Mouse (Mus musculus): Measurements from ENCODE around the gene Helt. TPM values are rescaled to one million over a fixed set of nuclear protein-coding genes. Genes with fewer than 3 reads are reported as not detected.
A peak's percentile ranks its signal among the peaks of the same experiment; 100 is the strongest.
"Not testable (repeated sequence)": the region's sequence is repeated elsewhere in the genome, so short reads cannot be mapped to it uniquely, and the experiment has no call there.

Gene Helt
- total RNA-seq, 1 experiment from 2014 or later = not detected

DNA sequence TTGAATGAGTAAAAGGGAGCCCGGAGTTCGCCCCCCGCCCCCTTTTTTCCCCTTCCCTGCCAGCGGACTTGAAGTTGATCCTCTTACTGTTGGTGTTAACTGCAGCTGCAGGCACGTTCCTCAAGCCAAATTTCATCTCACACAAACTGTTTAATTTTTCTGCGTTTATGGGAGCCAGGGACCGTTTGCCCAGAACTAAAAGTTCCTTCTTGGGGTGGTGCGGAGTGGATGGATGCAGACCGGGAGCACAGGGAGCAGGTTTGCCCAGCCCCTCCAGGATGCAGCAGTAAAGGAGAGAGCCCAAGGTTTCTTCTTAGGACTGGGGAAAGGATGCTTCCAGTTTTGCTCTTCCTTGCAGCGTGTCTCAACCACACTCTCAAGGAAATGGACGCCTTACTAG, 2.1 kb upstream of the Helt start:
- DNase-seq = no peak

DNA sequence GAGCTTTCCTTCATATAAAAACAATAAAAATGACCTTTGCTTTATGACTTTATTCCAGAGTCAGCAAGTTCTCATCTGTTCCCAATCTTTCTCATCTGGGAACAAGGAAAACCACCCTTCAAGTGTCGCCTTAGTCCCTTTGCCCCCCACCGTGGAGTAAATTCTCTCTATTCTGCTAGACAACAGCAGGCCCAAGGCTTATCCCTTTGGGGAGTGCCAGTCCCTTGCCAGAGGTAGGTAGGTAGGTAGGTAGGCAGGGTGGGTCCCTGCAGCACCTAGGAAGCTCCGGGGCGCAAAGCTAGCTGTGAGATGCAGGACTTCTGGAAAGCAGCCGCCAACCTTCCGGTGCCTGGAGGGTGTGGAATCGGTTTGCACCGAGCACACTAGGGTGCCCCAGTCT, 1.5 kb upstream of the Helt start:
- DNase-seq = no peak

DNA sequence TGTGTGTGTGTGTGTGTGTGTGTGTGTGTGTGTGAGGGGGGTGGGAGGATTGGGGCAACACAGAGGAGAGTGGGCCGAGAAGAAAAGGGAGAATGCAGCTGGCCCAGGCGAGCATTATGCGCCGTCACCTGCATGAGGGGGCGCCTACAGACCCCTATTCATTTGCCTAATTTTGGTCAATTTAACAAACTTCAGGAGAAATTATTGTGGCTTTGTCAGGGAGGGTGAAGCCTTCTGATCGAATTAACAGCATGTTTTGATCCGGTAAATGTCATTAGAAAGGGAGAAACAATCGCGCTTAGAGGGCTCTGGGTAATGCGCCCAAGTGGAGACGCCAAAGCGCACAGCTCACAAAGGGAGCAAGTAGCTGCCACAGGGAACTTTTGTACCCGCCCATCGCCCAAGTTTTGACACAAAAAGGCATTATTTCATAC, 647 bp upstream of the Helt start:
- DNase-seq = peak; percentile 20

DNA sequence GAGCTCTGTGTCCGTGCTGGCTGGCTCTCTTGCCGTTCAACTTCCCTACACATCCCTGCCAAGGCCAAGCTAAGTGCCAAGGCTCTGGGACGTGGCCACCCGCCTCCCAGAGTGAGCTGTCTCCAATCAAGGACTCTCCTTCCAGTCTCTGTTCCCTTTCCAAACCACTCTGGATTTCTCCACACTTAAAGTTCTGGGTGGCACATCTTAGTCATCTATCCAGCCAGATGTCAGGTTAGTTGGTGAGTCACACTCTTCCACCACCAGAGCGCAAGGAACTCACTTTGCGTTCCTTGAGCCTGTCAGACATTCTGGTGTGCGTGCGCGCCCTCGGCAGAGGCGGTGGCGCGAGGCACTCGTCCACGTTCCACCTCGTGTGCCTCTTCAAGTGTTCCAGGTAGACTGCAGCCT, 725 bp downstream of the Helt start:
- peak; percentile 69 for DNase-seq

DNA sequence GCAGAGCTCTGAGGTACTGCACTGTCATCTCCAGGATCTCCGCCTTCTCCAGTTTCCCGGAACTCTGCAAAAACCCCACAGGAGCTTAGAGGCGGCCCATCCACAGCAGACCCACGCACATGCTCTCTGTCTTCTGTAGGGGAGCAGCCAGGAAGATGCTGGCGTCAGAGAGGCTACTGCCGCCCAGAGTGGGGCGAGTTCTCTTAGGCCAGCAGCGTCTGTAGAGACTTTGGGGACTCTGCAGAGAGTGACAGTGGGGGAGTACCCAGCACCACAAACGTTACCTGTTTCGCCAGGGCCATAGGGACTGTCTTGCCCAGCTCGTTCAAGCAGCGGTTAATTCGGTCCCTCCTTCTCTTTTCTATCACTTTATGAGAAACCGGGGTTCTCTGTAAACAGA, 1.3 kb downstream of the Helt start:
- no peak for DNase-seq

DNA sequence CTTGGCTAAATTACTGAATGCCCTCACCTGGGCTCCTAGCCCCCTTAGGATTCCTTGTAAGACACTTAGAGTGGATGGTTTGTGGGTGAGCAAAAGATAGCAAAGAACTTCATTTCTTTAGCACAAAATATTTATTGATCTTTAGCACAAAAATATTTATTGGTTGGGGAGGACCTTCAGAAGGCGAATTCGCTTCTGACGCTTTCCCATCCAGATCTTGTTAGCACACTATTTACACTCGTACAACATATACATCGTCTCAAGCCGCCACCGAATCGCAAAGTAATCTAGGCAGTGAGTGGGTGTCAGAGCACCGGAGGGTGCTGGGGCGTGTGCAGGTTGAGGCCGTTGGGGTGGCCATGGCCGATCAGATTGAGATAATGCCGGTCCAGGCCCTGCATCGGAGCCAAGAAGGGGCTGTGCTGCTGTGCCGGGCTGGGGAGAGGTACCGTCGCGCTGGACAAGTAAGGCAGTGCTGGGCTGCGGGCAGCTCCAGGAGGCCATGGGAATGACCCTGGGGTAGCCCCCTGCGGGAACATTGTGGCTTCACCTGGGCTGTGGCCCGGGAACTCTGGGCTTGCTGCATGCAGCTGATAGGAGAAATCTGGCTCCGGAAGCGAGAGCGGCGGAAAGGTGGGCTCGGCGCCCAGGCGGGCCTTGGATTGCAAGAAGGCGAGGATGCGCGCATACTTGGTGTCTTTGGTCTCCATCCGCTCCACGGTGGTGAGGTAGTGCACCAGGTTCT, 2.4 kb downstream of the Helt start:
- DNase-seq = no peak

DNA sequence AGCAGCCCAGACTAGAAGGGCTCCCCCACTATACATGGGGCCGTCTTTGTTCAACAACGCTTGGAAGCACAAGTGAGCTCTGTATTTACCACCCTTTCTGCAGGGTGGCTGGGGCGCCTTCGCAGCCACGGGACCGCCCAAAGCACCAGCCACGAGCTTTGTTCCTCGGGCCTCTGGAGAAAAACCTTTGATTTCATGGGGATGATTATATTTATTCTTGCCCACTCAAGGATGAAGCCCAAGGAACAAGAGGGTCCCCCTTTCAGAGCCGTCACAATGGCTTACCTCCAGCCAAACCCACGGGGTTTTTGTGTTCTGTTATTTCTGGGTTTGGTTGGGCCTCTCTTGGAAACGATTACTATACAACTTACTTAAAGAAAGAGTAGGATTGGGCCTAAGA, 5.2 kb downstream of the Helt start:
- DNase-seq = no peak

DNA sequence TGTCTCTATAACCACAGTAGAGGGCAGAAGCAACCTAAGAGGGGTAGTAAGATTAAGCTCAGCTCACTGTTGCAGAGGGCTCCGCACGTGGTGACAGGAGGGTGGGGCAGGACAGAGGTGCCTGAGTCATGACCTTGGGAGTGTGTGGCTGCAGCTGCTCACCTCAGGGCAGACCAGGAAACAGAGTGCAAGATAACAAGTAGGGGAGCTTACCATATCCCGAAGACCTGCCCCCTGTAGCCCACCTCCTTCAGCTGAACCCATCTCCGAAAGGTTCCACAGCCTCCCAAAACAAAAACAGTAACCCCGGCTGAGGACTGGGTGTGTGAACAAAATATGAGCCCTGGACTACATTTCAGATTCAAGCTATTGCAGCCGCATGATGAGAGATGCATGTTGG, 6.5 kb downstream of the Helt start:
- DNase-seq = no peak

DNA sequence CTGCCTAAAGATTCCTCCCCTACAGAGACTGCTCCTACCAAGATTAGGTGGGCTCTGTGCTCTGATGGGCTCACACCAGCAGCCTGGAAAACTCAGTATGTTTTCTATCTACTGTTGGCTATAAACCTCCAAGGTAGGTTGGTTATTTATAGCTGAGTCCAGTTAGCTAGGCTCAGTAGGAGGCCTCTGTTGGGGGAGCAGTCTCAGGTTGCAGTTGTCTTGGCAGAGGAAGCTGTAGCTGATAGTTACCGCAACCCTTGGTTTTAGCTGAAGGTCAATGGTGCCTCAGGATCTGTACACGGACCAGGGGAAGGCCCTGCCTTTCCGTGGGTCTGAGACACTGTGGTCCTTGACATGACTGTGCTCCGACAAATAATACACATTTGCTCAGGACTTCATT, 8.5 kb downstream of the Helt start:
- no peak for DNase-seq

DNA sequence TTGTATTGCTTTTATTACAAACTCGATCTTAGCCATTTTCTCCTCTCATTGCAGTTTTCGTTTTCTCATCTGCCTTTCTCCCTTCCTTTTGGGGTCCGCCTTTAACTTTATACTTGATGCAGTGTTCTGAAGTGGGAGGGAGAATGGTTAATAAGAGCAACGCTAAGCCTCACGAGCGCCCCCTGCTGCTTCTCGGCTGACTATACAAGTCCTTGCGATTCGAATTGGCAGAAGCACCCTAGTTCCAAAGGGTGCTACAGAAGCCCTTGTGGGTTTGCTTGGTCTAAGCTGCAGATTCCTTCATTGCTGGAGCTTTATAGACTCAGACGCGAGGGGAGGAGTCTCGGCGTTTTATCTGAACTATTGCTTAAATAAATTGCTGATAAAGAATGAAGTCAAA, 12.9 kb downstream of the Helt start:
- peak; percentile 83 for DNase-seq

DNA sequence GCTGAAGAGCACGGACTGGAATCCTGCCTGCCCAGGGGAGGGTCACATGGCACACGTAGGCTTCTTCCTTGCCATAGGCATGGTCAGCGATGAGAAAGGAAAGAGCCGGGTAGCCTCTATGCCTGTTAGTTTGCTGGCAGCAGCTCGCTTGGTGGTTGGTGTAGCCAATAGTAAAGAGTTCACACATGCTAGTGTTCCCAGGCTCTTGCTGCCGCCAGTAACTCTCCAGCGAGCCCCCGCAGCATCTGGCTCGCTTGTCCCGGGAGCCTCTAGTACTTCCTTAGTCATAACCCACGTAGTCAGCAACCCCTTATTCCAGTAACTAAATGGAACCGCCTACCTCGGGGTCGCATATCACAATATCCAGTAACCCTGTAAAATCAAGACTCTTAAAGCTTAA, 17.5 kb downstream of the Helt start:
- no peak for DNase-seq

DNA sequence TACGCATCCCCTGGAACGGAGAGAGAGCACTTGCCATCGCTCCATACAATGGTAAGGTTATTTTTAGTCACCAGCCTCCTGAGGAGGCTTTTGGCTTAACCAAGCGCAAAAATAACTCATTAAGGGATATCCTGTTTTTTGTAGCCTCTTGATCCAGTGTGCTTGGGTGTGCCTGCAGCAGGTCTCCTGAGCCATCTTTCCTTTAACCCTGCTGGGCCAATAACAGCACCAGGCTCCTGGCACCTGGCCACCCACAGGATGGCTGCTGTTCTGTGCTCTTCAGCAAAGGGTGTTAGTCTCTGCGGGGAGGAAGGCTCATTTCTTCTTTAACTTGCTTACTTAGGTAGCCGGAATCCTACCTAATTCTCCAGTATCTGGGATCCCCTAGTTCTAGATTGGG, 23.7 kb downstream of the Helt start:
- DNase-seq = no peak

DNA sequence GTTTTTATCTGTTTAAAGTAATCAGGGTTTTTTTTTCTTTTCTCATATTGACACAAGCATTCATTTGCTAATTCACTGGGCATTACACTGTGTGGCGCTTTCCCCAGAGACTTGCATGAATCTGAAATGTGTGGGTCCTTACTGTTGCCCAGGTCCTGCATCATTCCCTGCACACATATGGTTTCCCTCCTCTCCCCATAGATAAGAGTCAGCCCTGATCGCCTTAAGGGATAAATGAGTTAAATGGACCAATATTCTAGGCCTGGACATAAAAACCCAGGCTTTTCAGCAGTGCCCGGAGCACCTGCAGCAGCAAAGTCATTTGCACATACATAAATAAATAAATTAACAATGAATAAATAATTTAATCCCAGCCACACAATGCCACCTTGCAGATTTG, 24.3 kb downstream of the Helt start:
- no peak for DNase-seq

DNA sequence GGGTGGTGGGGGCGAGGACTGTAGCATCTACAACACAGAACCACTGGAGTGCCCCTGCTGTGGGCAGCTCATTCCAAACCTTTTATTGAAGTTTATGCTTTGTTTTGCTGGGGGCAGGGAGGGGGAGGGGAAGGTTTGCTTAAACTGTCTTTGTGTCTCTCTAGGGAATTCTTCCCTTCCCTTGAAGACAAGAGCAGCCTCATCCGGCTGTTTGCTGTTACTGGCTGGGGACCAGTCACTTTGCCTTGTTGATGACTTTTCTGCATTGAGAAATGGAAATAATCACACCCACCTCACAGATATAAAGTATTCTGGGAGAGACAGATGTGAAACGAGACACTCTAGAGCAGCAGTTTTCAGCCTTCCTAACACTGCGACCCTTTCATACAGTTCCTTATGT, 27.7 kb downstream of the Helt start:
- DNase-seq = no peak

DNA sequence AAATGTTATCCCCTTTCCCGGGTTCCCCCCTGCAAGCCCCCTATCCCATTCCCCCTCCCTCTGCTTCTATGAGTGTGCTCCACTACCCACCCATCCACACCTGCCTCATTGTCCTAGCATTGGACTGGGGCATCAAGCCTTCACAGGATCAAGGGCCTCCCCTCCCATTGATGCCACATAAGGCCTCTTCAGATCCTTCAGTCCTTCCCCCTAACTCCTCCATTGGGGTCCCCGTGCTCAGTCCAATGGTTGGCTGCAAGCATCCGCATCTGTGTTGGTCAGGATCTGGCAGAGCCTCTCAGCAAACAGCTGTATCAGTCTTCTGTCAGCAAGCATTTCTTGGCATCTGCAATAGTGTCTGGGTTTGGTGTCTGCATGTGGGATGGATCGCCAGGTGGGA, 30.3 kb downstream of the Helt start:
- DNase-seq = not testable (repeated sequence)

DNA sequence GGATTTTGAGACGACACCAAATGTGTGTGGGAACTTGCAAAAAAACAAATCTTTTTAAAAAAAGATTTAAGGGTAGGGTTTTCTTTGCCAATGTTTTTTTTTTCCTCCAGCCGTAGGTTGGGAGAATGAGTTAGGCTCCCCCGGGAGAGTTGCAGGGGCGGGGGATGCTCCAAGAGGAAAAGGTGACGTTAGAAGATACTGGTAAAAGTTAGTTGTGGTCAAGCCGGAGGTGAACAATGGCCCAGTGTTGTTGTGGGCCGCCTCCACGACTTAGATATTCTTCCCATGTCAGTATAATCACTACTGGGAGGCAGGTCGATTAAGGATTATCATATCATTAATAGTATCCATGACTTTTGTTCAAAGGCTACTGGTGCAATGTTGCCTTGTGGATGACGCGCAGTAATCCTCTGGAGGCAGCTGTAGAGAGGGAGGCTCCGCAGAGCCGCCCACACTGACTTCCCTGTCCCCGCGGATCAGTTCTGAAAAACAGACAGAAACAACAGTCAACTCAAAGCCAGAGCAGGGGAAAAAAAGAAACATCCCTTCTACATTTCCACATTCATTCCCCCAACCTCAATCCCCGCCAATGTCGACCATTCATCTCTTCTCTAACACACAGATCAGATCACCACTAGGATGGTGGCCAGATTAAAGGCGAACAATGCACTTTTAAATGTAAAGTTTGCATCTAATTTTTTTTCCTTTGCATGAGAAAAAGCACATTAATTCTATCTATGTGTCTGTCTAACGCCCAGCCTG, 36.4 kb downstream of the Helt start:
- no peak for DNase-seq

DNA sequence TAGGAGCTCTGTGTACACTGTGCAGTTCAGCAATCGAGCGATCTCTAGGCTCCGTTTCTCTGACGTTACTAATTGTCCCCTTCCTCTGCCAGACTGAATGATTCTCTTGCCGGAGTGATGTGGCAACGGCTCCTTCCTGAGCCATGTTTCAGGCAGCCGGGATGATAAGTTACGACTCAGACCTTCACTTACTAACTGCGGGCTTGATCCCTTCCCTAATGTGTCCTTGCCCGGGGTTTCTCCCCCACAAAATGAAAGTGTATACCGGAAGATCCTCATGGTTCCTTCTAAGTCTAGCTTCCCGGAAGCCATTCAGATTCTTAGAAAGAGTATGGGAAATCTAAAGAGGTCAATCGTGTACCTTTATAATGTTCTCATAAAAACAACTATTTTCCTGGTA, 42.0 kb downstream of the Helt start:
- DNase-seq = peak; percentile 51

DNA sequence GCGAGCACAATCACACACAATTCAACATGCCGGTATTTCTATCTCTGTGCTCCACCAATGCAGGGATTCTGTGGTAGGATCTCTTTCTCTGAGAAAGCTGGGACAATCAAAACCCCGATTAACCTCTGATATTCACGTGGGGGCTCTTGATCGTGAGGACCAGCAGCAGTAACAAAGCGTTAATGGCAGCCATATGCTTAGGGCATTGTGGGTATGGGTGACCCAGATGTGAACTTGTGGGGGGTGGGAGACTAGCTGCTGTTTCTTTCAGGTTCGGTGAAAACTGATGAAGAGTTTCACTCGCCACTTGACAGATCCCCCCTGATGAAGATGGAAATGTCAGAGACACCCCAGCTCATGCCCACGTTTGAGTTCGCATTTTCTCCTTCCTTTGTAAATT, 42.9 kb downstream of the Helt start:
- DNase-seq = no peak

DNA sequence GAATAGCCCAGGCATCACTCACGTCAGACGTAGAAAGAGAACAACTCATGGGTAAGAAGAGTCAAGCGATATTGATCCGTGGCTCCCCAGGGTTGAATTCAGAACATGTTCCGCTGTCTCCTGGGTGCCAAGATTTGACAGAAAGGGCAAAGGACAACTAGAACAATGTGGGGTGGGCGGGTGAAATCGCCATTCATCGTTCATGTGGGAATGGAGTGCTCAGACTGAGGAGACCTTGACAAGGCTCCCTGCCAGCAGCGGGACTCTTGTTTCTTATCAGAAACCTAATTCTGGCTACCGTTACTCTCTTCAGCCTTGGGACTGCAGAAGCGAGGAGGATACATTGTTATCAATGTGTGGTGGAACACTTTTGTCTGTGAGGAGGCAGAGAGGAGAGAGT, 48.1 kb downstream of the Helt start:
- peak; percentile 63 for DNase-seq

DNA sequence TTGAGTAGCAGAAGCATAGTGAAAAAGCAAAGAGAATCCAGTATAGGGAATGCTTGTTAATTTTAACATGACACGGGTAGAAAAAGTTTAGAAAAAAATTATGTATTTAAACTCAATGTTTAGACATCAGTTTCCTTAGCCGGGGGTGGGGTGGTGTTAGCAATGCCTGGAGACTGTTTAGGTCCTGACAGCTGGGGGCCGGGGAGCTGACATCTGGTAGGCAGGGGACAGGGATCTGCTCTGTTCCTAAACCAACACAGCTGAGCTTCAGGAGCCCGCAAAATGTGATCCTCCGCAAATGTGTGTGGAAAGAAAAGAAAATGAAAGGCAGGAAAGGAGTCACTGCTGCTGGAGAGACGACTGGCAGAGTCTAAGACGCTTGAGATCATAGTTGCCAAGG, 51.5 kb downstream of the Helt start:
- DNase-seq = no peak
